Mouse (Mus musculus) large intestine, adult 2 months (tissue): ENCODE measurements around the gene Cwc27. TPM values are rescaled to one million over a fixed set of nuclear protein-coding genes. Genes with fewer than 3 reads are reported as not detected.
A peak's percentile ranks its signal among the peaks of the same experiment; 100 is the strongest.

Experiments used
- DNase-seq: peaks from one replicate; pipeline ENCODE4 v3.0.0-alpha.2; 2012; ENCODE audit warnings: low read depth, low spot score
- WGBS: fragments of 180-500 bp; shearing (Covaris S2); methylation state at CpG from one replicate; pipeline ENCODE4 v1.1.7; 2018; 5-methylcytosine and 5-hydroxymethylcytosine counted together
- polyA plus RNA-seq: library from polyadenylated mRNA; depleted of rRNA; stranded (reverse); fragments of >200 nt; gene quantifications from 2 replicates; pipeline ENCODE4 v1.2.3, GENCODE M21; 2012

Cwc27 gene
- polyA plus RNA-seq, 1 experiment, result 3.0 TPM

DNA sequence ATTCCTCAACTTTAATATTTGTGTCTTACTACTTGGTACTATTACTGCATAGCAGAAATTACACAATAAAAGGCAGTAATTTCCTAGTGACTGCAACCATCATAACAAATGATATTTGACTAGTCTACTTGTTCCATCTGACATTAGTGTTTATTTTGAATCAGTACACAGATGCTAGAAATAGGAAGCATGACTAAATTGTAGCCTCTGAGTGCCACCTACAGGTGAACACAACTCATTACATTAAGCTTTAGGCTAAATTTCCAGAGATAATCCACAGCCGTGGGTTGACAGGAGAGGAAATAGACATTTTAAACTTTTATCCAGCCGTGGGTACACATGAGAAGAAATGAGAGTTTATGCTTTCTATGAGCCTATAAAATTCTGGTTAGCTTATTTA, 27.3 kb downstream of the Cwc27 start:
- DNase-seq, result peak; percentile 27
- 5% methylated on average over 2 of the region's 2 CpGs for WGBS

DNA sequence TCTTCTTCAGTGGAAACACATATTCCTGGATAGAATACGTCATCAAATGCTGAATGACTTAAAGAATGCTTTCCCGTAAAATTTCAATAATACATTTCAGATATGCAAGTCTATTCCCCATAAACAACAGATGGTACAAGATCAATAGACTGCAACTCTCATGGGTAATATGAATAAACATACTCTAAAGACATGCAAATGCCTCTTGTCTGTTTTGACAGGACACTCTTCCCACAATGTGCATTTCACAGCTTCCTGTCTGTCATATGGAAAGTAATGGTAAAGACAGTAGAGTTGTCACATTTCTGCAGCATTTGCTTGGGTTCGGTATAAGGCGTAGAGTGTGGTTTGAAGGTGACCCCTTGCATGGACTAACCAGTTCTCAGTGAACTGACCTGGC, 29.7 kb downstream of the Cwc27 start:
- 98% methylated on average over 4 of the region's 4 CpGs for WGBS

DNA sequence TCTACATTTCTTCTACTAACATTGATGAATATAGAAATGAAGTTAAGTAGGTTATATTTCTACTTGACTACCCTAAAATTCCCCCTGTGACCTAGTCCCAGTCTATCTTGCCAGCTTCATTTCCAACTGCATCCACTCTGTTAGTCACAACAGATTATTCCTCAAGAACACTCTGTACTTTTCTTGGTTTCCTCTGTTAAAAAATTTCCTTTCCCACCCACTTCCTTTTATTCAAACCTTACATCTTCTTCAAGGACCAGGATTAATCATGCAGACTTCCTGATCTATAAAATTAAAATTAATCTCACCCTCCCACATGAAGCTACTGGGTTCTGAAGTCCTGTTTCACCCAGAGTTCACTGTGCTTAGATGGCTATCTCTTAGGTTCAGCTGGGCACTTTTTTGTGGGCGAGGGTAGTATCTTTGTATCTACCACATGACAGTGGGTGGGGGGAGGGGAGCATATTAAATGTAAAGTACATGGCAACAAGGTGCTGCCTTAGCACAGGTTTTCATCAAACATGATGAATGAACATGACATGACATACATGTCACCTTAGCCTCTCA, 37.8 kb downstream of the Cwc27 start:
- WGBS, result 73% methylated on average over 1 of the region's 1 CpGs
- no peak for DNase-seq

More for the DNA sequence above, 29.7 kb downstream of the Cwc27 start:
- DNase-seq, result no peak

DNA sequence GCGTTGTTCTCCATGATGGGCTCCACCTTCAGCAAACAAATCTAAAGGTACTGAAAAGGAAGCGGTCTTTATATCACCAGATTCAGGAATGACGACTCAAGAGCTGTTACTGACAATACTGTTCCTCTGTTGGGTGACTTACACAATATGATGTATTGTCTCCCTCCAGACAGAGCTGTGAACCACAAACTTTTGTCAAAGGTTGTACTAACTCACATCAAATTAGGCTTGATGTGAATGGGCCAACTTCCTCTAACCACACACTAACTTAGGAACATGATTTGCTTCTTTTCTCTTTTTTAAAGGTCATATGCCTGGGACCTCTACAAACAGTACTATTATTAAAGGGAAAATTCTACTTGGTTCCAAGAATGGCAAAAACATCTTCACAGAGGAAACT, 53.7 kb downstream of the Cwc27 start:
- DNase-seq, result no peak
- 20% methylated on average over 3 of the region's 3 CpGs for WGBS

DNA sequence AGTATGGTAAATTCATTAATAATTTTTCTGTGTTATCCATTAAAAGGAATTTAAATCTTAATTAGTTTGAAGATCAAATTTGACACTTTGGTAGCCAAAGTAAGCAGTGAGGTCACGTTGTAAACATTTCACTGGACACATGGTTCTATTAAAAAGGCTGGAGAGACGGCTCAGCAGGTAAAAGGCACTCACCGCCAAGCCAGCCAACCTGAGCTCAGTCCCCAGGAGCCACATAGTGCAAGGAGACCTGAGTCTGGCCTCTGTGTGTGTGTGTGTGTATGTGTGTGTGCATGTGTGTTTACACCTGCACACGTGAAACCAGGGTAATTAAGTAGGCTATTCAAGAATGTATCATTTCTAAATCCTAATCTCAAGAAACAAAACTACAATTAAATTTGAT, 54.5 kb downstream of the Cwc27 start:
- DNase-seq, result no peak
- 79% methylated on average over 4 of the region's 4 CpGs for WGBS

DNA sequence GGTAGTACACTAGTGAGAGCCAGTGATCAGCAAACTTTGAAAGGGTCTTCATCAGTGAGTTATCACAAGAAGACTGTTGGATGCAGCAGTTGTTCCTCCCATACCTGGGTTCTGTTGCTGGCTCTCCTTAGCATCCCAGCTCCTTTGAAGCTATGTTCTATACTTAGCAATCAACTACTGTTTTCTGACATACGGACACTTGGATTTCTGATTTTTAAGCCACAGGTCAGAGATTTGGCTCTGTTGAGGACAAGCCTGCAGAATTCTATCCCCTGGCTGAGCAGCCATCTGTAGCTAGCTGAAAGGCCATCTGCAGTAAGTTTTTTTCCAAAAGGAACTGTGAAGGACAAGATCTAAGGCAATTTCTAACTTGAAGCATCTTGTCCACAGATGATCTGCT, 57.6 kb downstream of the Cwc27 start:
- 93% methylated on average over 1 of the region's 1 CpGs for WGBS
- DNase-seq, result no peak

DNA sequence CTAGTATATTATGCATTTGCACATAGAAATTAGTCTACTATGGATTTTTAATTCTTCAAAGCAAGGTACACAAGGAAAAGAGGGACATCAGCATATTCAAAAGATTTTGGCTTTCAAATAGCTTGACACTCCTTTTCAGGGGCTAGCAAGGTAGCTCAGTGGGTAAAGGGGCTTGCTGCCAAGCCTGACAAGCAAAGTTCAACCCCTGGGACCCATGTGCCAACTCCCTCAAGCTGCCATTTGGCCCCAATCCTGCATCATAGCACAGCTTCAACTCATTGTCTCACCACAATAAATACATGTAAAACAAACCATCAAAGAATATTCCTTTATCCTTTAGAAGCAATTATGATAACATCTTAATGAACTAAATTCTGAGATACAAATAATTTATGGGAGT, 69.9 kb downstream of the Cwc27 start:
- DNase-seq, result no peak

DNA sequence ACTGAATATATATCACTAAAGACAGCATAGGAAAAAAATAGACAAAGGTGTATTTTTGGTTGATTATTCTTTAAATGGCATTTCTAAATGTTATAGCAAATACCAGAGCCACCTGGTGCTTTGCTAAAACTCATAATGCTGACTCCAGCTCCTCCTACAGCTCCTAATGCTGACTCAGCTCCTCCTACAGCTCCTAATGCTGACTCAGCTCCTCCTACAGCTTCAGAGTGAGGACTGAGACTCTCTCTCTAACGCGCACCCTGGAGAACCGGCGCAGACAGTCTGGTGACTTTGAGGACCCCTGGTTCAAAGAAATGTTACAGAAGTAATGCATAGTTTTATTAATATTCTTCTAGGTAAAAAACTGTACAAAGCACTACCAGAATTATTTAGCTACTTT, 74.1 kb downstream of the Cwc27 start:
- WGBS, result 95% methylated on average over 4 of the region's 4 CpGs

DNA sequence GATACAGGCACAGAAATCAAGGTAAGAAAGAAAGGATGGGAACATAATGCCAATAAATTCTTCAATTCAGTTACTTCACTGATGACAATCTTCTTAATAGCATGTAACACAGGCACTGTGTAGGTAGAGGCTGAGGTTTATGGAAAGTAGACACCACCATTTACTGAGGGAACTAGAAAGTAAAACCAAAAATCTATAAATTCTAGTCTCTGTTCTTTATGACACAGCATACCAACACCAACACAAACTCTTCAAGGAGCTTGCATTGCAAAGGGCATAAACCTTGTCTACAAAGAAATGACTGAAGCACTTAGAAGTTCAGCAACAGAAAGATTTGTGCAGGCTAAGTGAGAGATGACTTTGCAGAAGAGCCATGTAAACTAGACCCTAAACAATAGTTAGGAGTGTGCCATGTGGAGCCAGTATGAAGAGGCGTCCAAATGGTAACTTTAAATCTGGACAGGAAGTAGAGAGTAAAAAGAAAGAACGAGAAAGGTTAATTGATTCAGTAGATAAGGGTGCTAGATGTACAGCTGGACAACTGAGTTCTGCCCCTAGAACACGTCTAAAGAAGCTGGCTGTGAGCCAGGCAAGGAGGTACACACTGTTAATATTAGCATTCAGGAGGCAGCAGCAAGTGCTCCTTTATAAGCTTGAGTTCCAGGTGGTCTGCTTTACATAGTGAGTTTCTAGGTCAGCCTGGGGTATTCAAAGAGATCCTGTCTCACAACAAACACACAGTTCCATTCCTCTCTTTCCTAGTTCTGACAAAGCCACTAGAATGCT, 87.5 kb downstream of the Cwc27 start:
- no peak for DNase-seq
- 36% methylated on average over 3 of the region's 3 CpGs for WGBS

More for the DNA sequence above, 74.1 kb downstream of the Cwc27 start:
- no peak for DNase-seq

DNA sequence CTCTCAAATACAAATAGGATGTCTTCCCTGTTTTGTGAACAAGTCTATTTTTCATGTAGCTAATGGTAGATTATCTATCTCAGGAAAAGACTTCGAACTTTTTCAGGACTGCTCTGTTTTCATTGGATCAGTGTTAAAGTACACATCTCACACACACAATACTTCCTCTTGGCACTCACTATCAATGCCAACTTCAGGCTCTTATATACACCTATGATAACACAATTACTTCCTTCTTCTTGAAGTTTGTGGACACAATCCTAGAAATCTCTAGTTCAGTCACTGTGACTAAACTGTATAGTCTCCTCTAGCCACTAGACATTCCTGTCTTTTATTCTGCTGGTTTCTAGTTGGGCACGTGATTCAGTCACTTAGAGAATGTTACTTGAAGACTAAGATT, 89.3 kb downstream of the Cwc27 start:
- DNase-seq, result peak; percentile 19
- 31% methylated on average over 2 of the region's 2 CpGs for WGBS

DNA sequence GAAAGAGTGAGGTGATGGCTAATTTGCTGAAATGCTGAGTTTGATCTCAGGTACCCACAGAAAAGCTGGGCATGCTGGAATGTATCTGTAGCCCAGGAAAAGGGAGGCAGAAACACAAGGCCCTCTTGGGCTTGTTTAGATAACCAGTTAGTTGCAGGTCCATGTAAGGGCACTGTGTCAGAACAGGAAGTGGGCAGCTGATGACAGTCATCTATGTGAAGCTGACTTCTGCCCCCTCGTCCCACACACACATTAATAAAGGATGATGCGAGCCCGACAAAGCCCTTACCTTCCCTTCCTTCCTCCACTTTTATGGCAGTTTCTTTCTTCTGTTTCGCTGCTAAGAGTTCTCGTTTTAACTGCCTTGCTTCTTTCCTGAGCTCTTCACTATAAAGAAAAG, 96.8 kb downstream of the Cwc27 start:
- 77% methylated on average over 5 of the region's 5 CpGs for WGBS
- DNase-seq, result no peak

DNA sequence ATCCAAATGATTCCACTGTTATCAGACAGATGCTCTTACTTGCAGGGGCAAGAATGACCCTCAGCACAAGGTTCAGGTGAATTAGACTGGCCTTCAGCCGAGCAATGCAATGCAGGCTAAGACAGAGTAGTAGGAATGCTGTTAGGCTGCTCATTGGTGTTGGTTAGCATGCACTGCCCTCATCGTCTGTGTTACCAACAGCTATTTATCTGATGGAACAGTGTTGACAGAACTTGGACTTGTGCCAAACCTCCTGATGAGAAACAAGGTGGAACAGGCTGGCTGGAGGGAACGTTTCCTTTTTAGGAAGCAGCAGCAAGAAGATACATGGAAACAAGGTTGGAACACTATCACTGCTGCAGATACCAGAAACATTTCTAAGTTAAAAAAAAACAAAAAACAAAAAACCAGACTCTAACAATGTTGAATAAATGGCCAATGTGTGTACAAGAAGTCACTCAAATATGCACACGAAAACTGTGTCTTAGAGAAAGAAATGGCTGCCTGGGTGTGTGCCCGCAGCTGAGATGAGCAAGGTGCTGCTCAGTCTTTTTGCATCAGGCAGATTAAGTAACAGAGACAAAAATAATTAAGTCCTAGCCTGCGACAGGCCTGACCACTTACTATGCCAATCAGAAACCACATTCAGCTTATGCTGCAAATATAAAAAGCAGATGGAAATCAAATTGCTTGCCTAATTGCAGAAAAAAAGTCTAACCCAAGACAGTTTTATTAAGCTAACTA, 122.2 kb downstream of the Cwc27 start:
- WGBS, result 60% methylated on average over 6 of the region's 6 CpGs
- DNase-seq, result no peak

DNA sequence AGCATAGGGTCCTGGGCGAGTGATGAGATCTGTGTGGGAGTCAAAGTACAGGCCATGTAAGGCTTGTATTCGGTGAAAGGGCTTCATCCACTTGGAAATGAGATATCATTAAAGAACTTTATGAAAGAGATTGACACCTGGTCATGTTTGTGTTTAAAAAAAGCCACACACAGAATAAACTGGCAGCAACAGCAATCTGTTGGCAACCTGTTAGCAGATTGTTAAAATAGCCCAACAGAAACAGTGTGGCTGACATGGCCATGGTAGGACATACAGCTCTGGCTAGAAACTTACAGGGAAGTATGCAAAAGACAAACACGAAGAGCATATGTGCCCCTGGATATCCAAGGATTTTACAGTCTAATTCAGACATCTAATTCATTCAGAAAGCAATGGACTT, 124.2 kb downstream of the Cwc27 start:
- 36% methylated on average over 3 of the region's 3 CpGs for WGBS
- DNase-seq, result no peak

DNA sequence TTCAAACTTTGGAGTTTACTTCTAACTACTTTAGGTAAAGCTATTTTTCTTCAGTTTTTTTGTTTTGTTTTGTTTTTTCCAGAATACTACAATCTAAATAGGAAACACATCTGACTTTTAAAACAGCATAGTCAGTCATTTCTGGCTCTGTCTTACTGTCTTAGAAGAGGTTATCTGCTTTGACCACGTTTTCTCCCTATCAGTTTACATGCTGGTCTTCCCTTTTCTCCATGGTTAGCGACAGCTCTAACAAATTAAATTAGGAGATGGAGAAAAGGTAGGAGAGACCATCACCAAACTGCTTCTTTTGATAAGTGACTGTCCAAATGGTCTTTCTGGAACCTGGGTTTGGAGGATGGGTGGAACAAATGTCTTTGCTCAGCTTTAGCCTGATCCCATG, 131.4 kb downstream of the Cwc27 start:
- DNase-seq, result no peak
- WGBS, result 92% methylated on average over 2 of the region's 2 CpGs

DNA sequence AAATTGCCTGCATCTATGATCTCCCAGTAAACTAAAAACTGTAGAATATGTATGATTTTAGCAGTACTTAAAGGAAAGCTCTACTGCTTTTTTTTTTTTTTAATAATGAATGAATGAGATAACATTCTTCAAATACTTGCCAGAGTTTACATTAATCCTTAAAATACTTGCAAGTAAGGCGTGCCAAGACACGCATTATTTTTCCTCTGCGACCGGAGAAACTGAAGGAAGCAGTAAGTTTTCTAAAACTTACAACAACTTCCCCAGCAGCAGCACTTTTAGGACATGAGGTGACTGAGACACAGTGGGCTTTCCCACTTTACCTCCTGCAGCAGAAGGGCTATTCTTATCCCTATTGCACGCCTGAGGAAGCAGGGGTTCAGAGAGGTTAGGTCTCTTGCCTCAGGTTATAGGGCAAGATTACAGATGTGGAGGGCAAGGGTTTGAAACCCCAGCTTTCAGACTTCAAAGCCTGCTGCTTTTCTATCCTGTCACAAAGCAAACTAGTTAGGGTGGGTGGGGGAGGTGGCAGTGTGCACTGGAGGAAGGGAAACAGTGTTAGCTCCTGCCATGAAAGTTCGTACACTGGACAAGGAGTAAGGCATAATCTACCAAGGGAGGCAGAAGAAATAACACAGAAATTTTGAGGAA, 132.5 kb downstream of the Cwc27 start:
- WGBS, result 73% methylated on average over 6 of the region's 6 CpGs
- no peak for DNase-seq

DNA sequence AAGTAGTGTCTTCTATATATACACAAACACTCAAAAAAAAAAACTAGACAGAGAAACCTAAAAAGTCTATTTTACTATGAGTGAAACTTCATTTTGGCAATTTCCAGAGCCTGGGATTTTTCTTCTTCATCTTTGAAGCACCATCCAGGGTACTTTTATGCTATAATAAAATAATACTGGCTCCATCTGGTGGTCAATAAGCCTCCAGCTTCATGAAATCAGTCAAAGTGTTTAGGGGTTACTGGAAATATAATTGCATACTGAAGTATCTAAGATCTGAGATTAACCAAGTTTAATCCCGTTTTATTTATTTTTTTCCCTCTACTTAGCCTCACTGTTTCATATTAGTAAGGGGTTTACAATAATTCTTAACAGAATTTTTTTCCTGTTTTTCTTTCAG, 135.7 kb downstream of the Cwc27 start:
- no peak for DNase-seq
- WGBS, result 54% methylated on average over 1 of the region's 1 CpGs

DNA sequence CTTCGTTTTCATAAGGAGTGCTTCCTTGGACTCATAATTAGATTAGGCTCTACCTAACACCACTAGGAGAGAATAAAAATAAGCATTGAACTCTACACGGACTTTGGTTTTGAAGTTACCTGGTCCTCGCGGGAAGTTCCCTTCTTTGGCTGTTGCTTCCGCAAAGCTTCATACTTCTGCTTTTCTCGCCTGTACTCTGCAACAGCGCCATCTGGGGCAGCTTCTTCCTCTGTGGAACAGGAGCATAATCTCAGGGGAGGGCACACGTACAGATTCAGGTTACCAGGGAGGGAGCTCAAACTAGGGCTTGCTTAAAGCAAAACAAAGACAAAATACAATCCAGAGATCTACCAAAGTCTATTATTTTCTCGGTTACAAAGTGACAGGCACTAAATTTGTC, 155.8 kb downstream of the Cwc27 start:
- 97% methylated on average over 9 of the region's 9 CpGs for WGBS
- no peak for DNase-seq

DNA sequence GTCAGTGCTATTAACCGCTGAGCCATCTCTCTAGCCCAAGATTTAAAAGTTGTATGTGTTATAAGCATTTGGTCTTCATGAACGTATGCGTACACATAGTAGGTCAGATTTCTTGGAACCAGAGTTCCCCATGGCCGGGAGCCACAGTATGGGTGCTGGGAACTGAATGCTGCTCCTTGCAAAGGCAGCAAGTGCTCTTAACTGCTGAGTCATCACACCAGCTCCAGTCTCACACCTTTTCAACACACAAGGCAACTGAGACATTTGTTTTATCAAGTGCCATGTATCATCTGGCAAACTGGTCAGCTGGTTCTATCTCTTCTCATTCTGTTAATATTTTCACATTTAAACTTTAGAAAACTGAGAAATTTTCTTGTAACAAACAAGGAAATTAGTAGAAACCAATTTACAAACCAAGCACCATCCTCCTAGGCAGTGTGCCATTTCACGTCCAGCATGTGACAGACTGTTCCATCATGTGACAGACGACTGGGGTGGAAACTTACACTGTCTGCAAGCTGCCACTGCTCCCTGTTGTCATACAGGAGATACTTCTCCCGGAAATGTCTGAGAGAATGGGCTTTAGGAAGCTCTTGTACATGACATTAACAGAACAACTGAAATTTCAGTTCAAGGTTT, 156.8 kb downstream of the Cwc27 start:
- no peak for DNase-seq
- whole genome bisulfite sequencing, result 94% methylated on average over 7 of the region's 7 CpGs

DNA sequence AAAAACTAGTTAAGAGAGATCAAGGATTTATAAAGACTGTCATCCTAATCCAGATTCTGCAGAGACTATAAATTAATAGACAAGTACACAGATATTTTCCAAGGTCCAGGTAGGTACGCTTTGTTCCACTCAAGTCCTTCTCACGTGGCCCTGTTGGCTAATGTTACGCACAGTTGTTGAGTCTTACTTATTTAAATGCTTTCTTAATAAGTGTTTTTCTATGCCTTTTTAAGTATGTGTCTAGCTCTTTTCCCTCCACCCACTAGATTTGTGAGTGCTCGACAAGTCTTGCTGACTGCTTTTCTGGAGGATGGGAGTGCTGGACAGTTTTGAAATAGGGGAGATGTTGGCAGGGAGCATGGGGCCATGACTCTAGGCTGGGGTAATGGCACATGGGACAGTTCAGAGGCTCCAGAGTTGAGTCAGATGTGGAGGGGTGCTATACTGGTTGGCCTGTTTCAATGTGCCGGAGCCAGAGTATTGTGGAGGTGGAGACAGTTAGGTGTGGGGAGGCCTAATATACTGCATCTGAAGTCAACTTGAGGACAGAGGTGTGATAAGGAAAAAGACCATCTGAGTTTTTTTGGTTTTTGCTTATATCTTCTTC, 160.2 kb downstream of the Cwc27 start:
- DNase-seq, result no peak
- WGBS, result 96% methylated on average over 5 of the region's 5 CpGs

DNA sequence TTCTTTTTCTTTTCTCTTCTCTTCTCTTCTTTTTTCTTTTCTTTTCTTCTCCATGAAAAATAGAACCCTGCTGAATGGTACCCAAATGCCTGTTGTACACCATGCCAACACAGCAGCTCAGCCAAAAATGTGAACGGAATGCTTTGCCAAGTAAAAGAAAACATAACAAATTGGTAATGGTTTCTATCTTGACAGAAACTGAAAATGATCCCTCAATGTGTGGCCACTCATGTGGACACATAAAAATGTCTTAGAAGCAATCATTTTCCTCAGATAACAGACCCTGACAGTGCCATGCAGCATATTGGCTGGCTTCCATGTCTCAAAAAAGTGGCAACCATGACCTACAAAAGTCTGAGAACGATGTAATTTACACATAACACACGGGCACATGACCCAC, 161.8 kb downstream of the Cwc27 start:
- 82% methylated on average over 3 of the region's 3 CpGs for WGBS
- no peak for DNase-seq
